Mouse (Mus musculus) urinary bladder, postnatal 4 days (tissue): Measurements from ENCODE around the gene Dhx15.

Source experiments
- DNase-seq, 2 experiments: peaks; one replicate each; pipeline ENCODE4 v3.0.0; 2021 to 2022; ENCODE audit warnings: low spot score in 2 of 2

The Dhx15 gene

GRCm38 (mm10) chr5:52110808-52111663 lies 79.3 kb downstream of the Dhx15 start:
- DNase-seq = no peak
